Mouse (Mus musculus) CD4-positive, CD25-positive, alpha-beta regulatory T cell, adult 2 months (primary cell): ENCODE measurements at regions not wholly inside any gene's neighbourhood (a gene's known extent, or its start where the extent isn't known, plus 50 kb on each side); places are given as distances from the start of the nearest gene placed in this dataset.
A peak's percentile ranks its signal among the peaks of the same experiment; 100 is the strongest.
"Not testable (repeated sequence)": the region's sequence is repeated elsewhere in the genome, so short reads cannot be mapped to it uniquely, and the experiment has no call there.

Source experiments
- DNase-seq: peaks from one replicate; pipeline ENCODE4 v3.0.0-alpha.2; 2012; ENCODE audit warnings: low read depth, low spot score

- DNase-seq = no peak
Measured at GRCm38 (mm10) chrX:70606349-70606748, 129.4 kb upstream of the Tmem185a start.

DNA sequence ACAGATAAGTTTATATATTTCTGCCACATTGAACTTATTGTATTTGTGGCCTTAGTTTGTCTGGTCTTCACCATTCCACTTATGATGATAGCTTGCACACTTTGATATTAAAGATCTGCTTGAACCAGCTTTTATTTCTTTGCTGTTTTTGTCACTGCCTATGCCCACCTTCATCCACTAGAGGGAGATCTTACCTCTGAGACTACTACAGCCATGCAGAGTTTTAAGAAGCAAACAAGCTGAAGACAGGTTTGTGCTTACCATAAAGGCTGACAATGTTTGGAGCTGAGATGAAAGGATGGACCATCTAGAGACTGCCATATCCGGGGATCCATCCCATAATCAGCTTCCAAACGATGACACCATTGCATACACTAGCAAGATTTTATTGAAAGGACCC is 105.4 kb upstream of the Tmem185a start:
- peak; percentile 30 for DNase-seq

- DNase-seq = no peak
Measured at GRCm38 (mm10) chrX:70580171-70580570, 103.2 kb upstream of the Tmem185a start.

DNA sequence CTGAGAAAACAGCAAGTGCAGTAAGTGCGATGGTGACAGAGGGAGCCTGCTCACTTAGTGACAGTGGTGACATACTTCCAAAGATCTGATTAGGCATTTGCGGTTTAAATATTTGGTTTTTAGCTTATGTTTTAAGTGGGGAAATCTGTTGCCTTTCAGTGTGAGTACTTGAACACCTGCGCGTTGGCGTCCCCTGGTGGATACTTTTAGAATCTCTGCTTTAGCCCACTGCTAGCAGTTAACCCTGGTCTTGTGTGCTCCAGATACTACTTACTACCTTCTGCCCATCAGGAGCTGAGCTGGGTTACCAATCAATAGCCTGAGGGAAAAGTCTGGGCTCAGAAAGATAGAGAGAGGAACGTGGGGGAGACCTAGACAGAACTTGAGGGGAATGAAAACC is 97.3 kb upstream of the Tmem185a start:
- not testable (repeated sequence) for DNase-seq

DNA sequence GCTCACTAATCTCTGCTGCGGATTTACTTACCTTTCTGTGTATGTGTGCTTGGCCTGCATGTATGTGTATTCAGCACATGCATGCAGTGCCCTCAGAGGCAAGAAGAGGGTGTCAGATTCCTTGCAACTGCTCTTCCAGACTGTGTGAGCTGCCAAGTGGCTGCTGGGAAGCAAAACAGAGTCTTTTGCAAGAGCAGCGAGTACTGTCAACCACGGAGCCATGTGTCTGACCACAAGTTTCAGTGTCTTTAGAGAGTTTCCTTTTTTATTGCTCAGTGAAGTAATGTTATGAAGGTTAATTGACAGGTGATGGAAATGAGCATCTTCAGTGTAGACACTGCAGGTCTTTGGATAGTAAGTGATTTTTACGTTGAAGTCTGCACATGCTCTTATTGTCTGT is 93.6 kb upstream of the Tmem185a start:
- DNase-seq = not testable (repeated sequence)

GRCm38 (mm10) chrX:70569339-70569979 is 92.5 kb upstream of the Tmem185a start:
- not testable (repeated sequence) for DNase-seq
